Mouse (Mus musculus) heart, embryonic 15.5 days (tissue): ENCODE data around the gene Rpl6. TPM values are rescaled to one million over a fixed set of nuclear protein-coding genes. Genes with fewer than 3 reads are reported as not detected.

ENCODE experiments used
- polyA plus RNA-seq: library from polyadenylated mRNA; unstranded; fragments of >200 nt; fragmentation: Nextera tagmentation; extraction: Ambion mirVana; gene quantifications from 2 replicates; pipeline ENCODE4 v1.2.1, GENCODE M21; 2015

The Rpl6 gene
- polyA plus RNA-seq, 1 experiment from 2014 or later, result 339 TPM

Other genes with a start within 250 kb of the Rpl6 start
- 0.29 TPM in 1 of 2 replicates, not detected in the other for gene Rph3a, start 194.4 kb upstream of the Rpl6 start, polyA plus RNA-seq
- 18.5 and 20.0 TPM in 2 replicates for gene Ptpn11, start 13.1 kb upstream of the Rpl6 start, polyA plus RNA-seq
- 3.0 and 4.4 TPM in 2 replicates for gene Hectd4, start 15.7 kb downstream of the Rpl6 start, polyA plus RNA-seq
- gene Trafd1, start 181.2 kb downstream of the Rpl6 start, polyA plus RNA-seq, result 64.5 and 89.4 TPM in 2 replicates
- 28.3 and 33.3 TPM in 2 replicates for gene Naa25, start 193.5 kb downstream of the Rpl6 start, polyA plus RNA-seq
- gene Tmem116, start 247.4 kb downstream of the Rpl6 start, polyA plus RNA-seq, result 2.7 and 4.3 TPM in 2 replicates
- 110 and 140 TPM in 2 replicates for gene Erp29, start 248.0 kb downstream of the Rpl6 start, polyA plus RNA-seq